Mouse (Mus musculus) cerebellum, adult 9-11 months (tissue): Measurements from ENCODE around the gene Grtp1.

Experiments
- DNase-seq: peaks from one replicate; pipeline ENCODE4 v3.0.0; 2022

Grtp1 gene

DNA sequence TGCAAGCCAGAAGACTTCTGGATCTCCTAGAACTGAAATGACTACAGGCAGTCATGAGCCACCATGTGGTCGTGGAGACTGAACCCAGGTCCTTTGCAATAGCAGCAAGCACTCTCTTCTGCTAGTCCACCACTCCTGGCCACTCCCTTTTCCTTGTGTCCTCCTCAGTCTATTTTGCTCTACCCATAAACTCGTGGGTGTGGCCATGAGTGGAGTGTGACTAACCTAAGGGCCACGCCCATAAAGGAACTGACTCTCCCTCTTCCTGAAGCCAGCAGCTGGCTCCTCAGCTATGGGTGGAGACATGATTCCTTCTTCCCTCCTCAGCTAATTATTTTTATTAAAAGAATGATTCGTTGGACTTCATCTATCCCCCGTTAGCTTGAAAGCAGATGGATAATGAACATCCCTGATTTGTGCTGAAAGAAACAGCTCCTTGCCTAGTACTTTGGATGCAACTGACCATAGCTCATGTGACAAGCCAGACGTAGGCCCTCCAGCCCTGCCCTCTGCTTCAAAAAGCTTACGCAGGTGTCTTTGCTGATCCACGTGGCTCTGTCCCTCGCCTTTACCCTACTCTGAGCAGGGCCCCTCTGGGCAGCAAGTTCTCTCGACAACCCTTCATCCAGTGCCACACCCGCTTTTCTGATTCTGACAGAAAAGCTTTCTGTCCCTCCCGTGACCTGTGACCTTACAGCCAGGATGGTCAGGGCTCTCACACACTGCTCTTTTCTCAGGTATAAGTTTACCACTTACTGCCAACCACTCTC, 4.1 kb upstream of the Grtp1 start:
- no peak for DNase-seq

DNA sequence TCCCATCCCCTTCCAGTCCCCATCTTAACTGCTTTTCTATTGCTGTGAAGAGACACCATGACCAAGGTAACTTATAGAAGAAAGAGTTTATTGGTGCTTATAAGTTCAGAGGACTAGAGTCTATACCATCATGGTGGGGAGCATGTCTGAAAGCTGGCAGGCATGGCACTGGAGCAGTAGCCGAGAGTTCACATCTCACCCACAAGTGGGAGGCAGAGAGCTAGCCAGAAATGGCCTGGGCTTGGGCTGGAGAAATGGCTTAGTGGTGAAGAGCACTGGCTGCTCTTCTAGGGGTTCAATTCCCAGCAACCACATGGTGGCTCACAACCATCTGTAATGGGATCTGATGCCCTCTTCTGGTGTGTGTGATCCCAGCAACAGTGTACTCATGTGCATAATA, 3.1 kb upstream of the Grtp1 start:
- DNase-seq: no peak

DNA sequence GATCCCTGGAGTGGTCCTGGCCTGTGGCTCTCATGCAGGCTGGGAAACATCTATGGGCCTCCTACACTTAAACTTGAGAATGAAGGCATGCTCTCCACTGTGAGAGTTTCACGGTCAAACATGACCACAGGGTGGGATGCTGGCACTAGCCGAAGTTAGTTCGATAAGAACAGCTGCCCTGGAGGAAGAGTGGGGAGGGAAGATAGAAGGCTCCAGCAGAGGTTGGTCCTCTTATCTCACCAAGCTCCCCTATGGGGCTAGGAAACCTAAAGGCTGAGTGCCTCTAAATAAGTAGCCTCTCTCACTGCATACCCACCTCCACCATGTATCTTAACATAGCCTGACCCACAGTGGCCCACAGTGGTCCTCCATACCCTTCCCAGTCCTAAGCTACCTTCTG, 2.4 kb upstream of the Grtp1 start:
- no peak for DNase-seq

DNA sequence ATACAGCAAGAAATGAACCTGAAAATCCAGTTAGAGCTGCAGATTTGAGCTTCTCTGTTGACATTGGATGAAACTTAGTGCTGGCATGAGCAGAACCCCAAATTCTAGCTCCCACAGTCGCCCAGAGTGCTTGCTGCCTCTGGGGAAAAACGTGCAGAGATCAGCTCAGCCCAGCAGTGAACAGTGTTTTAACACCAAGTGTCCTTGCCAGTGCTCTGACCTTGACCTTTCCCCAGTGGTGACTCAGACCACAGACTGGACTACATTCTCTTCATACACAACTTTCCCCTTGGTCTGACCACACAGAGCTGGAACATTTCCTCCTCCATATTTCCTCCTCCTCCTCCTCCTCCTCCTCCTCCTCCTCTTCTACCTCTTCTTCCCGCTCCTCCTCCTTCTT, 1.6 kb upstream of the Grtp1 start:
- no peak for DNase-seq

DNA sequence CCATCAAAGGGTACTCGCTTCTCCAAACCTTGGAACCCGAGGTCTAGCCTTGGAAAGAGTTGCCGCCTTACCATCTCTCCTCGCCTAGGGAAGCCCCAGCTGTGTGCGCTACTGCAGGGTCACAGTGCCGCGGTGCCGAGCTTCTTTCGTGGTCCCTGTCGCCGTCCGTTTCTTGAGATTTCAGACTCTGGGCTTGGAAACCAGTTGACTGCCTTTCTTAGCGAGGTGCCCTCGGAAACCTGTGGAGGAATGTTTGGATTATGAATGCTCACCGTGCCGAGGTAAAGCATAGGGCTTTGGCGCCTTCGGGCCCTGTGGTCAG, 554 bp upstream of the Grtp1 start:
- no peak for DNase-seq

DNA sequence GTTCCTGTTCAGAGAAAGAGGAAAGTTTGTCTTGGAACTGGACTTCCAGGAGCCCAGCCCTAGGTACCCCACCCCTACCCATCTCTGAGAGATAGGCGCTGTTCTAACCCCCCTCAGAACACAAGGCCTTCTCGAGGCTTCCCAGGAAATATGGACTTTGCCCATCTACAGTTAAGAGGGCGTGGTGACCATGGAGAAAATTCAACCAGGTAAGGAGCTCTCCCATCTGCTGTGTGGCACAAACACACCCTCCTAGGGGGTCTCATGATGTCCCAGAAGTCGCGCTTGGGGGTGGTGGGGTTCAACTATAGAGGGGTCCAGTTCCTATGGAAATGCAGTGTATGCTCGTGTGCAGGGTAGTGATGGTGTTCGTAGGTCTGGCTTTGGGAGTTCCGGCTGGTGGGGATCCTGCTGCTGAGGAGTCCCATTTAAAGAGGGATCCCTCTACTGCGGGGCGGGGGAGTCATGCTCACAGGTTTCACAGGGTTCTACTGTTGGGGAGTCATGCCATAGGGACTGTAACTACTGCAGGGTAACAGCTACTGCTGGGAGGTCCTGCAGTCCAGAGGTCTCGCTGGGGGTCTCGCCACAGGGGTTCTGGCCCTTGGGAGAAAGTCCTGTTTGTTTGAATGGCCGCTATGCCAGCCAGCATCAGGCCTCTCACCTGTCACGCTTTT, 897 bp downstream of the Grtp1 start:
- DNase-seq: no peak

DNA sequence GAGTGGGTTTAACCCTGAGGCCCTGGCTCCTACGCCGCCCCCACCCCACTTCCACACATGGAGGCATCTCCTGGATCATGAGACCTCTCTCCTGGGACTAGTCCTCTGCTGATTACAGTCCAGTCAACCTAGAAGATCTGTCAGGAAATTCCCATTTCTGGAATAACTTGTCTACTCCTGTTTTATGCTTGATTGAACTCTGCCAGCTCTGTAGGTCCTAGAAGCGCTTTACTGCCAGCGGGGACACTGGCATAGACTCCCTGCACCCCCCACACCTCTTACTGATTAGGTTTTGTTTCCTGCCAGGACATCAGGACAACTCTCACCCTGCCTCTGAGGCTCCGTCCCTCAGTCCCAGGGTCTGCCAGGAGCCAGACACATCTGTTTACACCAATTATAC, 2.9 kb downstream of the Grtp1 start:
- DNase-seq: no peak

DNA sequence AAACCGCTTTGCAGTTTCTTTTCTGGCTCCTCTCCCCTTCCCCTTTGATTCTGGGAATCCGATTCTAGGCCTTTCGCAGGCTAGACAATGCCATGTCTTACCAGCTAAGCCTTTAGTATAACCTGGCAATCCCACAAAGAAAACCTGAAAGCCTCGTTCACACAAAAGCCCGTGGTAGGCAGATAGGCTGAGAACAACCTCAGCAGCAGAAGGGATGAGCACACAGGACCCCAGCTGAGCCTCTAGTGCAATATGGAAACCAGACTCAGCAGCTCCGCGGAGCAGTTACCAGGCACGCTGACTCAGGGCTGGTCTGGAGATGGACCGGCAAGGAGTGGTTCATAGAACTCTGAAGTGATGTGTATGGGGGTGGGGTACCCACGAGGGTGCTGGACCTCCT, 5.6 kb downstream of the Grtp1 start:
- no peak for DNase-seq

DNA sequence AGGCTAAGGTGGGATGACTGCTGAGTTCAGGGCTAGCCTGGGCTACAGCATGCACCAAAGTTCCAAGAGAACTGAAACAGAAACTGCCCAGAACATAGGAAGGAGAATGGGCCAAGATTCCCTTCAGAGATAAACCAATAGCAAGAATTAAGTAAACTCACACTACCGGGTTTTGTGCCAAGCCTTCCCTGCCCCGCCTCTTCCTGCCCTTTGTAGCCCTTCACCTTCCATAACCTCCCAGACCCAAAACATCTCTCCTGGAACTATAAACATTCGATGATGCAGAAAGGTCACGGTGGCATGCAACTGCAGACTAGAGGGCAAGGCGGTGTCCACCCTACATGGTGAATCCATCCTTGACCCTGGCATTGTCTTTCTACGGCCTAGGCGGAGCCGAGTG, 10.2 kb downstream of the Grtp1 start:
- no peak for DNase-seq

DNA sequence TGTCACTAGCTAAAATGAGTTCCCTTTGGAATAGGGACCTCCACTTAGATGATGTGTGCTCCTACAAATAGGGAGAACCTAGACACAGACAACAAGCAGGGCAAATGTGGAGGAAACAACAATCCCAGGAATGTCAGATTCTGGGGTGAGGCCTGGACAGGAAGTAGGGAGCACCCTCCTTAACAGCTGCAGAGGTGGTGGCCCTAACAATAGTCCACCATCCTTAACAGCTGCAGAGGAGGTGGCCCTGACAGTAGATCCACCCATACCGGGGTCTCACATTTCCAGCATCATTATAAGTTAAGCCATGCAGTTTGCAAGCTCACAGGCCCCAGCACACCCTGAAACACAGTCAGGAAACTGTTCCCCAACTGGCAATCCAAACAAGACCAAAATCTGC, 11.6 kb downstream of the Grtp1 start:
- no peak for DNase-seq

DNA sequence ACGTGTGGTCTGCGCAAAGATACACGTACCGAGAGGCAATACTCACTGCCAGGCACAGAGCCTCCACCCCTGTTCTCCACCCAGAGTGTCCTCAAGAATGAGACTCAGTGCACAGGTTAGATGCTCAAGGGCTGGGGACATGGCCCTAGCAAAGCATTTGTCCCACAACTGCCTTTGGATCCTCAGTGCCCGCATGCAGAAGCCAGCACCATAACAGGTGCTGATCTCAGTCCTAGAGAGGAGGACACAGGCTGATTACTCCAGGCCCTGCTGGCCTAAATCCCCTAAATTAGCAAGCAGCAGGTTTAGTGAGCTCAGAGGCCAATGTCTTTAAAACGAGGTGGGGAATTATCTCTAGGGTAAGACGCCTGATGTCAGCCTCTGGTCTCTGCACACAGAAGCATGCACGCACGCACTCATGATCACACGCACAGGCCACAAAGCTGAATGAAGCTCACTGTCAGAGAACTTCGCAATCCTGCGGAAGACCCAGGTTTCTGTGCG, 12.3 kb downstream of the Grtp1 start:
- no peak for DNase-seq

DNA sequence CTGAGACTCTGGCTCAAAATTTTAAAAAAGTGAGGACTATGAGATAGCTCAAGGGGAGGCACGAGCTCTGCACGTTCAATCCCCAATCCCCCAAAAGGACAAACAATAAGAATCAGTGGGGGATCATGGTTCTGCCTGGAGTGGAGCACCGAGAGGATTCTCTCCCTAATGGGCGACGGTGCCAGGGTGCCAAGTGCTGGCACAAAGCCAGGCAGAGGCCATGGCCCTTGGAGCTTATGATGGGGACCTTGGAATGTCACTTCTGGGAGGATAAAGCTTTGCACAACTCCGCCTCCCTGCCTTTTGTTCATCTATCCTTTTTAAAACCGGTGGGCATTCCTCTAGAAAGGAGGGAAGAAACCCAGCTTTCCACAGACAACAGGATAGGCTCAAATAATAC, 12.8 kb downstream of the Grtp1 start:
- no peak for DNase-seq

DNA sequence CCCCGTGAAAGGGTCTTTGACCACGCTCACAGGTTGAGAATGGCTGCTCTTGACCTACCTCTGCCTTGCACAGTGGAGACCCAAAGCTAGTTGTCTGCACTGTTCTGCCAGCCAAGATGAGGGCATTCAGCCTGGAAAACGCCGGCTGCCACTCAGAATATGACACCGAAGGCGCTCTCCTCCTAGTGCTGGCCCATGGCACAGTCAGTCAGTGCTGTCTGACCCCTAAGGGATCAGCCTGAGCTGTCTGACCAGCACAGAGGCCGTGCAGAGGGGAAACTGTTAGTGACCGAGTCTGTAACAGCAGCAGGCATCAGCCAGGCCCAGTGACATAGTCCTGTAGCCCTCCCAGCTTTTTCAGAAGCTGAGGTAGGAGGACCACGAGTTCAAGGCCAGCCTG, 13.2 kb downstream of the Grtp1 start:
- DNase-seq: no peak

DNA sequence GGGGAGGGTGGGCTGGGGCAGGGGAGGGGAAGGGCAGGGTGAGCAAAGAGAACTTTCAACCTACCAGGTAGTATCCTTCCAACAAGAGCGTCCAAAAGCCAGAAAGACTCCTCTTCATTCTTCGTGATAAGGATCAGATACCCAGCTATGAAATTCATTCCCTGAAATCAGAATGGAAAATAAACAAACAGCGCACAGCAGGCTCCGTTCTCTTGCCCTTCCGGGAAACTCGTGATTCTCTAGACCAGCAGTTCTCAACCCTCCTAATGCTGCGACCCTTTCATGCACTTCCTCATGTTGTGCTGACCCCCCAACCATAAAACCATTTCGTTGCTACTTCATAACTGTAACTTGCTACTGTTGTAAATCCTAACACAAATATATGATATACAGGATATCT, 13.6 kb downstream of the Grtp1 start:
- DNase-seq: no peak

DNA sequence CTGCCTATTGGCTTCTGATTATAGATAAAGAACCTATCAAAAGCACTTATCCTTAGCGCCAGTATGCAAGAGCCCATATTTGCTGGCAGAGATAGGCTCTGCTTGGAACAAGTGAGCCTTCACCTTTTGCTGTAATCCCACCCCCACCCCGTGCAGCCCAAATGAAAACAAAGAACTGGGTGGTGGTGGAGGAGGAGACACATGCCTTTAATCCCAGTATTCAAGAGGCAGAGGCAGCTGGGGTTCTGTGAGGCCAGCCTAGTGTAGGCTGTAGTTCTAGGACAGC, 18.8 kb downstream of the Grtp1 start:
- no peak for DNase-seq

DNA sequence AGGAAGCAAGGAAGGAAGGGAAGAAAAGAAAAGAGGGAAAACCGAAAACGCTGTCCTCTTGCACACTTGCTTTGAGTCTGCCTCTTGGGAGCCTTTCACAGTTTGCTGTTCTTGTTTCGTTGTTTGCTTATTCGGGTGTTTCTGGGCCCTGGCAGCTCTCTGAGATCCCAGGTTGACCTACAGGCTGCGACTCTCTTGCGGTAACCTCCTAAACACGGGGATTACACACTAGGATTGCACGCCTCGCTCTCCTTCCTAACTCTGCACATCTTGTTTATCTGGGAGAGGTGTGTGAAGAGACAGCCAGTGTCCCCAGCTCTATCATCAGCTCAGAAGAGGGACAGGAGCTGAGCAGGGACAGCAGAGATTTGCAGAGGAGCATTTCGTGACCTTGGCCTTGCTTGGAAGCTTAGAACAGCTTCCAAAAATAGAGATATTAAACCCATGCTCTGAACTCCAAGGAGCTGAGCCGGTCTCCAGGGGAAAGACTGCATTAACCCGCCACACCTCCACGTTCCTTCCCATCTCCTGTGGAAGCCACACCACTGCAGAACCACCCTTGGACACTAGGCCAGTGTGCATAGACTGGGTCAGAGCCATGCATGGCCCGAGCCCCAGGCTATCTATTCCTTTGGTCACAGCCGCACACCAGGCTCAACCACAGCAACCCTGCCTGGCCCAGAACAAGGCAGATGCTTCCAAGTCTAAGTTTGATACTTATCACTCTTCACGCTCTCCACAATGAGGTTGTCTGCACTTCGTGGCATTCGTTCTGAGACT, 19.3 kb downstream of the Grtp1 start:
- no peak for DNase-seq

DNA sequence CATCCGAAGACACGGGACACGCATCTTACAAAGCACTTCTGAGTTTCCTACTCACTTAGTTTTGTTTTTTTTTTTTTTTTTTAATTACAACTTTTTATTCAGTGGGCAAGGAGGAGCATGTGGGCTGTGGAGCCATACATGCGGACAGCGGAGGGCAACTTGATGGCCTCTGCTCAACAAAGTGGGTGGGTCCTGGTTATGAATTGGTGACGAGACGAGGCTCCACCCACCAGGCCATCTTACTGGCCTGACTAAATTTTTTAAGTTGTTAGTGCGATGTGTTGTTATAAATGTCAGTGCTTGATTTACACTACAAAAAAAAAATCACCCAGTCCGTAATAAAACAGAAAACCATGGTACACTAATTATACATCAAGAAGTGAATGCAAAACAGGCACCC, 20.0 kb downstream of the Grtp1 start:
- no peak for DNase-seq

DNA sequence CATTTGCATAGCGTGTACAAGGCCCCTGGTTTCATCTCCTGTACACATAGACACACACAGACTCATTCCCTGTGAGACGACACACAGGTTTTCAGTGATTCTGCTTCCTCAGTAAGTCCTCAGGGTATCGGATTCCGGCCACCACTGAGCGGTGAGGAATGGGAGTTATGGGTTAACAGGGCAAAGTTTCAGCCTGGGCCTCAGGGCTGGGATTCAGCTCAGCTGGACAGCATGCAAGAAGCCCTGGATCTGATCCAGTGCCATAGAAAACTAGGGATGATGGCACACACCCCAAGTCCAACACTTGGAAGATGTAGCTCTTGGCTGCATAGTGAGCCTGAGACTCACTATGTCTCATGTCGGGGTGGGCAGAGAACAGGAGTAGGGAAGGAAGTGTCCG, 20.5 kb downstream of the Grtp1 start:
- no peak for DNase-seq

DNA sequence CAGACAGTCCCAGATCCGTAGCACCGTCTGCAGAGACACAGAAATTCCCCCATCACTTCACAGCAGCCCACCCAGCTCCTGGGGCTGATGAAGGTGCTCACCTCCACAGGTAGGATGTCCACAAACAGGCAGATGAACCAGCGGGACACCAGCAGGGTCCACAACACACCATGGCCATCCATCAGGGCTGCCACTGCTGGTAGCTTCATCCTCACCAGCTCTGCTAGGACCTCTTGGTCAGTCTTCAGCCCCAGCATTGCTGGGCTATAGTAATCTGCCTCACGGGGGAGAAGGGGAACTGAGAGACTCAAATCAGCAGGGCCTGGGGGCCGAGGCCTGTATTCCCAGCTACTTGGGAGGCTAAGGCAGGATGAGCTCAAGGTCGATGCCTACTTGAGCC, 20.9 kb downstream of the Grtp1 start:
- no peak for DNase-seq

DNA sequence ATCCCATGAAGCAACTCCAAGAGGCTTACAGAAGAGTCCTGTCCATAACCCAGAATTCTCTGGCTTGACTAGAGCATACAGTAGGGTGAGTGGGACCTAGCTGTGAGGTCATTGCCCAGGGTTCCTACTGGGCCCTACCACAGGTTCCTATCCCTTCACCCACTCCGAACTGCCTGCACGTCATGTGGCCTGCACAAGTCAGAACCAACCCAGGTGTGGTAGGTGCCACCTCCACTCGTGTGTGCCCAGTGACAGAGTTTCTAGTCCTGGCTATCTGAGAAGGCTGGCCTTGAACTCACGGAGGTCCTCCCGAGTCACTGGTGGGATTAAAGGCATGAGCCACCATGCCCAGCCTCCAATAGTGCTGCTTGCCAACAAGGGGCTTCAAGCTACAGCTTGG, 22.3 kb downstream of the Grtp1 start:
- DNase-seq: no peak

DNA sequence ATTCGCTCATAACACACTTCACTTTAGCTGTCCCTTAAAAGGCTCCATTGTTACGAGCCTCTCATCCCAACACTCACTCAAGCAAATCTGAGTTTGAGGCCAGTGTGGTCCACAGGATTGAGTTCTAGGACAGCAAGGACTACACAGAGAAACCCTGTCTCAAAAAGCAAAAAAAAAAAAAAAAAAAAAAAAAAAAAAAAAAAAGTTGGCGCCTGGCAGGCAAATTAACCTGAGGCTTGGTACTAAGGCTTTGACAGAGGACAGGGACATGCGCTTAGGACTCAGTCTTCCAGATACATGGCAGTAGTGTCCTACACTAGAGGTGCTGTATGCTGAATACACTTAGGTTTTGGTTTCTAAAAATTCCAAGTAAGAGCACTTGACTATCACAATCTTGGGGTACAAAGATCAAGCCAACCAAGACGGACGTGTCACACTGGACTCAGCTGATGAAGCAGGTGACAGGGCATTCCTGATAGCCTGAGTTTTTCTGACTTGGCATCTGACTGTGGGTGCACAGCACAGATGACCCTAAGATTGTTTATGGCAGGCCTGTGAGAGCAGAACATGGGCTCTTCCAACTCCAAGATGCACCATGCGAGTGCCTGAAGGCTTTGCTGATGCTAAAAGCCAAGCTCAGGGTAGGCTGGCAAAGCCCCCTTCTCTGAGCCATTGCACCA, 23.1 kb downstream of the Grtp1 start:
- no peak for DNase-seq

DNA sequence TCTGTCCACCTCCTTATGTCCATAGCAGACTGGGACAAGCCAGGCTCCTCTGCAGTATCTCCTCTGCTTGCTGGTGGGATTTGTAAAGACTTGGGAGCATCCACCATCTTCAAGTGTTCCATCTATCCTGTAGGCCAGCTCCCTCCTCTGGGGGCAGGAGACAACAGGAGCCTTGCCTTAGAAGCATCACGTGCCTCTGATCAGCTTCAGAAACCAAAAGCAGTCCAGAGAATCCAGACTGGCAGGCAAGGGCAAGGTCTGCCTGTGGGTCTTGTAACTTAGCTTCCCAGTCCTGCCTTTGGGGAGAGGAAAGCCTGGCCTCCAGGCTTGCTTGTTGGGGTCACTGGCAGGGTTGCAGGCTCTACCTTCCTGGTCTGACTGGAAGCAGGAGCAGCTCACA, 24.8 kb downstream of the Grtp1 start:
- DNase-seq: no peak

DNA sequence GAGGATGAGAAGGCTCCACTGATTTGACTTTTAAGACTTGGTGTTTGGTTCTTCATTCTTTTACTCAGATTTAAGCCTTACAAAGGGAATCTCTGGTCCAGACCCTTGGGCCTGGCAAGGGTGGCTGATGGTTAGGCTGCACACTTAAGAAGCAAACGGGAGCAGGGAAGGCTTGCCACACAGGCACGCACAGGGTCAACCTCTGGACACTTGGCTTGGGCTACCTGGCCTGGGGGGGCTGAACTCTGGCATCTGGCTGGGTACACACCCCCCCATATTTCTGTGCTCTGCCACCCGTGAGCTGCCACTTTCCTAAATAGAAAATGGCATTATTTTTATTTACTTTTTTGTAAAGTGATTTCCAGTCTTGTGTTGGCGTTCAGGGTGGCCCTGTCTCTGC, 25.6 kb downstream of the Grtp1 start:
- no peak for DNase-seq

DNA sequence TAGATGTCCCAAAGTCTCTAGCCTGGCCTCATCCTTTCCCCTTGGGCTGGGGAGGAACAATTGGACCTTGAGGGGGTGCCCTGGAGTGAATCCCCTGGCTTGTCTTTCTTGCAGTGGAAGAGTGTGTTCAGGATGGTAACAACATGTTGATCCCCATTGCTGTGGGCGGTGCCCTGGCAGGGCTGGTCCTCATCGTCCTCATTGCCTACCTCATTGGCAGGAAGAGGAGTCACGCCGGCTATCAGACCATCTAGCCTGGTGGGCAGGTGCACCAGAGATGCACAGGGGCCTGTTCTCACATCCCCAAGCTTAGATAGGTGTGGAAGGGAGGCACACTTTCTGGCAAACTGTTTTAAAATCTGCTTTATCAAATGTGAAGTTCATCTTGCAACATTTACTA, 26.1 kb downstream of the Grtp1 start:
- DNase-seq: no peak
